Mouse (Mus musculus) embryonic fibroblast, embryonic 13.5 days (primary cell): ENCODE measurements around the gene Cldn4. TPM values are rescaled to one million over a fixed set of nuclear protein-coding genes. Genes with fewer than 3 reads are reported as not detected.
"Not testable (repeated sequence)": the region's sequence is repeated elsewhere in the genome, so short reads cannot be mapped to it uniquely, and the experiment has no call there.

Source experiments
- H3K27ac ChIP-seq: 2 replicates; pipeline ENCODE4 v1.5.1; 2012; ENCODE audit warnings: low read length, control low read depth, inconsistent platforms; ENCODE audit not compliant: insufficient read depth
- H3K4me1 ChIP-seq: 2 replicates; pipeline ENCODE4 v1.6.1; 2011; ENCODE audit warnings: low read length; ENCODE audit not compliant: control insufficient read depth, insufficient read depth
- H3K4me3 ChIP-seq: 2 replicates; pipeline ENCODE4 v1.5.1; 2011; ENCODE audit warnings: mild to moderate bottlenecking, control low read depth, low read length; ENCODE audit not compliant: insufficient read depth
- CTCF ChIP-seq: IDR thresholded peaks from 2 replicates; pipeline ENCODE4 v1.5.1; 2011; ENCODE audit warnings: mild to moderate bottlenecking, control low read depth, low read length, moderate library complexity, borderline replicate concordance; ENCODE audit not compliant: insufficient read depth
- POLR2A ChIP-seq: IDR thresholded peaks from 2 replicates; pipeline ENCODE4 v1.6.1; 2011; ENCODE audit warnings: low read depth, mild to moderate bottlenecking, control low read depth, low read length, moderate library complexity
- polyA plus RNA-seq: library from polyadenylated mRNA; stranded (reverse); fragments of >200 nt; gene quantifications from 2 replicates; pipeline ENCODE4 v1.2.4, GENCODE M21; 2011; ENCODE audit warnings: low read depth; ENCODE audit not compliant: missing spikeins, insufficient read length

Cldn4 gene
- polyA plus RNA-seq, 1 experiment: not detected

GRCm38 (mm10) chr5:134936051-134936450 lies 10.7 kb downstream of the Cldn4 start:
- TF ChIP-seq CTCF (no peak), POLR2A (no peak)
- Histone ChIP-seq H3K4me1 (no peaks in the 10 kb centered on the region), H3K27ac (no peak overlapping the region), H3K4me3 (no peak overlapping the region)

GRCm38 (mm10) chr5:134934666-134935065 lies 12.1 kb downstream of the Cldn4 start:
- TF ChIP-seq POLR2A (no peak), CTCF (no peak)
- no peak overlapping the region for H3K4me3 ChIP-seq
- no peak overlapping the region for H3K27ac ChIP-seq
- no peaks in the 10 kb centered on the region for H3K4me1 ChIP-seq

GRCm38 (mm10) chr5:134933686-134934085 lies 13.0 kb downstream of the Cldn4 start:
- not testable (repeated sequence) for H3K4me1 ChIP-seq, H3K4me3 ChIP-seq, H3K27ac ChIP-seq

DNA sequence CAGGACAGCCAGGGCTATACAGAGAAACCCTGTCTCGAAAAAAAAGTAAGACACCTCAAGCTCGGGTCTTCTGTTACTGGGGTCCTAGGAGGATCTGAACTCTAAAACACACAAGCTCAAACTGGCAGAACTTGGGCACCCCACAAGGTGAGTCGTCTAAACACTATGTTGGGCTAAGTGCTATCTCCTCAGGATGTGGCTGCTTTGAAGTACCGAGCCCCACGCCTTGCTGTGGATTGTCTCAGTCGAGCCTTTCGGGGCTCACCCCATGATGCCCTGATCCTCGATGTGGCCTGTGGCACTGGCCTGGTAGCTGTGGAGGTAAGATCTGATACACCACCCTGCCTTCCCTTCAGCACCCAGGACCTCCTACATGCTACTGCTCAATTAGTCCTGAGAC lies 13.5 kb downstream of the Cldn4 start:
- H3K4me1 ChIP-seq: no peaks in the 10 kb centered on the region
- no peak for TF ChIP-seq POLR2A
- TF ChIP-seq CTCF: no peak
- H3K4me3 ChIP-seq: no peak overlapping the region
- no peak overlapping the region for H3K27ac ChIP-seq

DNA sequence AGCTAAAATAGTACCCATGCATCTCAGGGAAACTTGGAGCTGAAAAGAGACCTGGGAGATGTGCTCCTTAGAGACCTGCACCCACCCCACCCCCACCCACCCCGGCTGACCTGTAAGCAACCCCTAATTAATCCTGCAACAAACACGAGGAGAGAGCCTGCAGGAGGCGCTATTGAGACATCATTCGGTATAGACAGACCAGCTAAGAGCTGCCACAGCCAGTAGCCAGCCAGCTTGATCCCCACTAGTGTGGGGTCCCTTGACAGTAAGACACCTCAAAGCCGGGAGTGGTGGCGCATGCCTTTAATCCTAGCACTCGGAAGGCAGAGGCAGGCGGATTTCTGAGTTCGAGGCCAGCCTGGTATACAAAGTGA lies 13.8 kb downstream of the Cldn4 start:
- peak overlapping the region; percentile 37; the same call in 1 of the 2 replicates for H3K27ac ChIP-seq
- H3K4me3 ChIP-seq: peak overlapping the region; percentile 67
- TF ChIP-seq POLR2A (no peak), CTCF (no peak)
- no peaks in the 10 kb centered on the region for H3K4me1 ChIP-seq

DNA sequence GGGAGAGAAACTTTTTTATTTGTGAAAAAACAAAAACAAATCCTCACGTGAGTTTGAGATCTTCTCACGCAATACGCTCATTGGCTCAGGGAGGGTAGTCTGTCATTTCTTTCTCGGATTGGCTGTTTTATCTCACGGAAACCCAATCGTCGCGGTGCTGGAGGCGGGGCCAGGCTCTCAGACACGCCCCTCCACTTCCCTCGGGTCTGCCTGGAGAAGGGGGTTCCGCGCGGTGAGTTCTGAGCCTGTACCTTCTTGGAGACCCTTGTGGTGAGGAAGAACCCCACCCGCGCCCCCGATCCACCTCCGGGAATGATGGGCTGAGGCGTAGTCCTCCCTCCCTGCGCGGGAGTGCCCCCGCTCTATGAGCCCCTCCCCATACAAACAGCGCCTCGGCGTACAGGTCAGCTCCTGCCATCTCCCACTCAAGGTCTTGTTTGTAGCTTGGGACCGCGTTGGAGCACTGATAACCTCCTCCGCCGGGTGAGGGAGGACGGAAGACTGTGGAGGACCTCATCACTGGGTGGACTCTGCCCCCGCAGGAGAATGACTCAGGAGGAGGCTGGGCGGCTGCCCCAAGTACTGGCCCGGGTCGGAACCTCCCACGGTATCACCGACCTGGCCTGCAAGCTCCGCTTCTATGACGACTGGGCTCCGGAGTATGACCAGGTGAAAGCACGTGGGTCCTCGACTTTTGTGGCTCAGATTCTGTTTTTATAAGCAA lies 14.4 kb downstream of the Cldn4 start, which contains the start of gene Mettl27:
TSS of gene Mettl27 (plus strand) at position 190 of the 724 bp plus-strand sequence.
- peak within 1 kb of the TSS; percentile 37; the same call in 1 of the 2 replicates for H3K27ac ChIP-seq

DNA sequence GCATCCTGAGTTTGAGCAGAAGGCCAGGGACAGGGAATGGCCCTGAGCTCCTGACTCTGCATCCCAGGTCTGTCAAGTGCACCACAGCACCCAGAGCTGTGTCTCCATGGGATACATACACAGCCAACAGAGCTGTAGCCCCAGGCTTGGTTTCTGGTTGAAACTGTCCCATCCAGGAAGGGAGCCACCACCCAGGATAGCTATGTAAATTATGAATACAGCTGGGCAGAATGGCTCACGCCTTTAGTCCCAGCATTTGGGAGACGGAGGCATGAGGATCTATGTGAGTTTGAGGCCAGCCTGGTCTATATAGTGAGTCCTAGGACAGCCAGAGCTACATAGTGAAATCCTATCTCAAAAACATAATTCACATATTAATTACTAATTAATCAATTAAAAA lies 16.7 kb downstream of the Cldn4 start:
- Histone ChIP-seq H3K27ac (no peak overlapping the region), H3K4me1 (no peaks in the 10 kb centered on the region), H3K4me3 (no peak overlapping the region)
- TF ChIP-seq POLR2A (no peak), CTCF (no peak)

More for the DNA sequence above, 14.4 kb downstream of the Cldn4 start, which contains the start of gene Mettl27:
- Histone ChIP-seq H3K4me1 (no peaks in the 10 kb centered on the region), H3K4me3 (peak within 1 kb of the TSS; percentile 67)
- TF ChIP-seq POLR2A: peak; percentile 68
- TF ChIP-seq CTCF: no peak

DNA sequence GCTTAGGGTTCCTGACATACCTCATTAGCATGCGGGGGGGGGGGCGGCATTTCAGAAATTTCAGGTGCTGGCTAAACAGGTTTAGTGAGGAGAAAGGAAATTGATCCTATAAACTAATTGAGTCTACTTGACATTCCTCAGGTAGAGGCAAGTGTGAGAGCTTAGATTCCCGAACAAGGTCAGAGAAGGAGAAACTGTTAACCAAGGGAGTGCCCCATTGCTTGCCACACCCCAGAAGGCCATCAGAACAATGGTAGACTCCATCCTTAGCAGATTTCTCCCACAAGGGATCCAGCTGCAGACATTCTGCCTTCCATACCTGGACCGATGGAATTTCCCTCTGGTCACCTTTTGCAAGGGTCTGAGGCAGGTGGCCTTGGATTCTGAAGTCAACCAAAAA lies 20.0 kb downstream of the Cldn4 start:
- TF ChIP-seq CTCF (no peak), POLR2A (no peak)
- no peaks in the 10 kb centered on the region for H3K4me1 ChIP-seq
- H3K4me3 ChIP-seq: no peak overlapping the region

GRCm38 (mm10) chr5:134923141-134923540 lies 23.6 kb downstream of the Cldn4 start:
- TF ChIP-seq CTCF (no peak), POLR2A (no peak)

More for the DNA sequence above, 20.0 kb downstream of the Cldn4 start:
- H3K27ac ChIP-seq: no peak overlapping the region

GRCm38 (mm10) chr5:134921106-134921505 lies 25.6 kb downstream of the Cldn4 start:
- H3K4me3 ChIP-seq: no peak overlapping the region
- no peaks in the 10 kb centered on the region for H3K4me1 ChIP-seq
- no peak overlapping the region for H3K27ac ChIP-seq
- TF ChIP-seq CTCF (no peak), POLR2A (no peak)

More at GRCm38 (mm10) chr5:134923141-134923540, 23.6 kb downstream of the Cldn4 start:
- Histone ChIP-seq H3K4me3 (no peak overlapping the region), H3K4me1 (no peaks in the 10 kb centered on the region), H3K27ac (no peak overlapping the region)
